Mouse (Mus musculus) megakaryocyte, embryonic 14.5 days (primary cell): Measurements from ENCODE around the gene Zcchc17.

ENCODE experiments used
- FLI1 ChIP-seq: IDR thresholded peaks from 2 replicates; pipeline ENCODE4 v1.6.1; 2012; ENCODE audit warnings: low read length, inconsistent platforms, mixed read lengths
- GATA1 ChIP-seq: IDR thresholded peaks from 3 replicates; pipeline ENCODE4 v1.6.1; 2012; ENCODE audit warnings: mixed read lengths, low read length, inconsistent platforms, borderline replicate concordance

- TF ChIP-seq FLI1 (no peak), GATA1 (no peak)
These were observed 75.9 kb downstream of the Zcchc17 start for GRCm38 (mm10) chr4:130283826-130284225.
